Mouse (Mus musculus): Measurements from ENCODE around the gene Ikzf3.

Gene Ikzf3

DNA sequence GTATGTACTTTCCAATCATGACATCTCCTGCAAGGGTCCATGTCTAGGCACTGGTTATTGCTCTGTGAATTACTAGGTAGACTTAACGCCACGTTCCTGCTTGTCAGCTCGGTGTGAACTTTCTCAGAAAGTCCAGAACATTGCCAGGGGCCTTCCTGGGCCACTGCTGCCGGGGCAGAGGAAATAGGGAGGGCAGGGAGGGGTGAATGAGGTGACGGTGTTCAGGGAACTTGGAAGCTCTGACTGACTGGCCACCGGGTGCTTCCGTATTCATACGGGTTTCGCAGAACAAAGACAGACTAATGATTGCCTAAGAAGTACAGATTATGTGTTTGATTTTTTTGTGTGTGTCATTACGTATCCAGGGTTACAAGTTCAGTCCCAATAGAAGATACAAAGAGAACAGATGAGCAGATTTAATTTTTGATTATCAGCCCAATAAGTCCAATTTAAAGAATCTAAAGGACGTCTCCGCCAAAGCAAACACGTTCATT lies 18.1 kb upstream of the Ikzf3 start:
- DNase-seq = no peak

GRCm38 (mm10) chr11:98563025-98563424 lies 17.2 kb upstream of the Ikzf3 start:
- DNase-seq = no peak

GRCm38 (mm10) chr11:98560942-98561341 lies 15.1 kb upstream of the Ikzf3 start:
- no peak for DNase-seq

DNA sequence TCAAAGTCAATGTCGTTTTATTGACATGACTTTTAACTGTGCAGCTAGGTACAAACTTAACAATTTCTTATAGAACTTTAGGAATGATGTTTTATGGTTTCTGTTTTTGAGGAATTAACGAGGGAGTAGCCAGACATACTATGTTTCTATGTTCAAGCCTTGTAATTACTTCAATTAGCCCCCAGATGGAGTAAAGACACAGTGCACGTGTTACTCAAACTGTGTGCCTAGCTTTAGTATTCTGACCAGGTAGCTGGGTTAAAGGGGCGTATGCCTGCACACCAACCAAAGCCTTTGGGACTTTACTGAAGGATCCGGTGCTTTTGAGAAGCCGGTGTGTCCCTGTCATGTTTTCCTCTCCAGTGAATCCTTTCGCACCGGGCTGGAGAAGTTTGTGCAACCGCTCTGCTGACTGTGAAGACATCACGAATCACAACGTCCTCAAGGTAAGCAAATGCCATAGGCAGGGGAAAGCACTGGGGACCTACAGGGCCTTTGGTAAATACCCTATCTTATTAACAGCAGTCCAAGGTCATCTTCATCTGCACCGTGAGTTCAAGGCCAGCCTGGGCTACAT lies 9.4 kb upstream of the Ikzf3 start:
- no peak for DNase-seq

DNA sequence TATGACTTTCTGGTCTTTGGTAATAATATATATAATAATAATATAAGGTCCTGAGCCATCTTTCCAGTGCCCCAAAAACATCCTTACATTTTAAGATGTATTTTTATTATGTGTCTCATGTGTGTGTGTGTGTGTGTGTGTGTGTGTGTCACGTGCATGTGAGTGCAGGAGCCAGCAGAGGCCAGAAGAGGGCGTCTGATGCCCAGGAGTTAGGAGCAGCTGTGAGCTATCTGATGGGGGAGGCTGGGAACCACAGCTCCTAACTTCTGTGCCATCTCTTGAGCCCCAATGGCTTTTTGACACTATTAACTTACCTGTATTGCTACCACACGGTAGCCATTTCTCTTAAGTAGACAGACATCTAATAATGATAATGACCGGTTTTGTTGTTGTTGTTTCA lies 8.1 kb upstream of the Ikzf3 start:
- no peak for DNase-seq

DNA sequence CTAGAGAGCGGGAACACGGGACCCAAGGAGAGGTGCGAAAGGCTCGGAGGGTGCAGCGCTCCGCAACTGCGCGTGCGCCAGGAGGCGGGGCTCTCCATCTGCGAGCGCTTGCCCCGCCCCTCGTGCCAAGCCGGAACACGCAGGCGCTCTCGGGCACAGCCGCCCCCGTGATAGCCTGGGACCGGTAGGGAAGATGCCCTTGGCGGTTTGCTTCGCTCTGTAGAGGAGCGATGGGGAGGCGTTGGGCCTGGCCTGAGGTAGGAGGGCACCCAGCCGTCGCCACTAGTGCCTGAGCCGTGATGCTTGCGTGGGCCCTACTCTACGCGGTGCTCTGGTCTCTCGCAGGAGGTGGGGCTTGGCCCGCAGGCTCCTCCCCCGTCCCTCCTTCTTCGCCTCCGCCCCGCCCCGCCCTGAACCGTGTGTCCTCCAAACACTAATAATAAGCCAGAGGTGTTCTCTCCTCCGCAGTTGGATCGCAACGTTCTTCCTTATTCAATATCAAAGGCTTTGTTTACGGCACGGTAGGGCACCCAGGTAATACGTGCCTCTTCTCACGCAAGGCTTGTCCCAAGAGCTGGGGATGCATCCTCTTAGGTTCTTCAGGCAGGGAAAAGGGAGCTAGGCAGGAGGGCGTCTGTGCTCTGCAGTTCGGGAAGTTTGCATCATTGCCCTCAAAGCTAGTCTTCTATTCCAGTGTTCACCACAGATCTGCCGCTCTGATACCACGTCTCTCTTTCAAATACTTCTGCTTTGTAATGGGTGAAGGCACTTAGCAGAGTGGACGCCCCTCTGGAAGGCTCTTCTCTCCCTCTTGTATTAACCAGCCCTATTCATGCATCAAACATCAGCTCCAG lies 5.4 kb upstream of the Ikzf3 start, which contains the start of gene Zpbp2:
TSS of gene Zpbp2 (plus strand) at position 123 of the 854 bp plus-strand sequence.
- peak; percentile 97 for DNase-seq

DNA sequence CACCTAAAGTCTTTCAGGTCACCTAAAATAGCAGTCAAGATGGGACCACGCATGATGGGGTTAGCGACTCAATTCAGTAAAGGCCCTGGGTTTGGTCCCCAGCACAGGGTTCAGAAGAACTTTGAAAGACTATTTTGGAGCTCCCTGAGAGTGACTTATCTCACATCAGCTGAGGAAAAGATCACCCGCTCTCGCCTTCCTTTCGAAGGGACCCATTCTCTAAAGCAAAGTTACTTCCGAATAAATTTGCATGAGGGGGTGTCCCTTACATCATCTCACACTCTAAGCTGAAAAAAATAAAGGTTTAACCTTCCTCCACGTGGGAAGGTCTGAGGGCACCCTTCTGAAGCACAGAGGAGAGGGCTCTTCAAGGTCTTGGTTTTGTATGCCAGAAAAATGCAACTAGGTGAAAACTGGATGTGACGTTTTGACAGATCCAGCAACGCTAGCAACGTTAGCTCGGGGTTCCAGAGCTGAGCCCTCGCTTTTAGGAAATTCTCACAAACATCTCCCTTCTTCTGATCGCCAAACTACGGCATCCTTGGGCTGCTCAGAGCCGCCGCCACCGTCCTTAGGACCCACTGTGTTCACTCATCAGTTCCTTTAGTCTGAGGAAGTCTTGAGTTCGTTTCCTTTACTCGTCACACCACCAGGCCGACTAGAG lies 4.6 kb upstream of the Ikzf3 start:
- DNase-seq = peak; percentile 58

DNA sequence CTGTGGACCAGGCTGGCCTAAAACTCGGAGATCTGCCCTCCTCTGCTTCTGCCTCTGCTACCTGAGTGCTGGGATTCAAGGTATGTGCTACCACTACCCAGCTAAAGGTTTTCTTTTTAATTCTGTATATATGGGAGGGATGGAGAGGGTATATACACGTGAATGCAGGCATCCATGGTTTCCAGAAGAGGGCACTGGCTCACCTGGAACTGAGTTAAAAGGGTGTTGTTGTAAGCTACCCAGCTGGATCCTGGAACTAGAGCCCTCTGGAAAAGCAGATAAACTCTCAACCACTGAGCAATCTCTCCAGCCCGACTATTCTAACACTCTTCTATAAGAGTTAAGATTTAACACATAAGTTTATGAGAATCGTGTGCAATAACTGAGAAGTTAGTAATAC lies 3.5 kb upstream of the Ikzf3 start:
- no peak for DNase-seq

GRCm38 (mm10) chr11:98547308-98547693 lies 1.5 kb upstream of the Ikzf3 start:
- DNase-seq = no peak

DNA sequence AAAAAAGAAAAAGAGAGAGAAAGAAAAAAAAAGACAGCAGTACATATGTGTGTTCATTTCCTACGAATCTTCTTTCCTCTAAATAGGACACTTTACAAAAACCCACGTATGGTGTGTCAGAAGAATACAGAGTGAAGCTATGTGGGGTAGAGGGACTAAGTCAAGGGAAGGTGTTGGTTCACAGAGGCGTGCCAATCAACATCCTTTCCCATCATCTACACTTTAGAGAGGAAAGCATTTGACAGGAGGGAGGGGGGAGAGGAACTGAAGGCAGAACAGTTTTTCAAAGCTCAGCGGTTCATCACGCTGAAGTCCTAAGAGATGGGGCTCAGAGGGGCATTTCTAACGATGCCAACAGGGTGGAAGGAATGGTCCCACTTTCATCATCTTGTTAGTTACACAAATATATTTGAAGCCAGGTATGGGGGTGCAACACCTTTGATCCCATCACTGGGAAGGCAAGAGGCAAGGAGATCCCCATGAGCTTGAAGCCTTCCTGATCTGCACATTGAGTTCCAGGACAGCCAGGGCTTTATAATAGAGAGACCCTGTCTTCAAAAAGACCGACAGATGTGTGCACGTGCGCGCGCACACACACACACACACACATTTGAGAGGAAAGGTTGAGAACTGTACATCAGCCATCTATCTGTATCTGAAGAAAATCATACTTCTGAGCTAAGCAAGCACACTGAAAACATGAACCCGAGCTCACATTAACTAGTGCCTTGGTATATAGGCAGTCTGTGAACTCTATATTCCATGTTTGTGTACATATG lies 887 bp upstream of the Ikzf3 start:
- DNase-seq = peak; percentile 48

DNA sequence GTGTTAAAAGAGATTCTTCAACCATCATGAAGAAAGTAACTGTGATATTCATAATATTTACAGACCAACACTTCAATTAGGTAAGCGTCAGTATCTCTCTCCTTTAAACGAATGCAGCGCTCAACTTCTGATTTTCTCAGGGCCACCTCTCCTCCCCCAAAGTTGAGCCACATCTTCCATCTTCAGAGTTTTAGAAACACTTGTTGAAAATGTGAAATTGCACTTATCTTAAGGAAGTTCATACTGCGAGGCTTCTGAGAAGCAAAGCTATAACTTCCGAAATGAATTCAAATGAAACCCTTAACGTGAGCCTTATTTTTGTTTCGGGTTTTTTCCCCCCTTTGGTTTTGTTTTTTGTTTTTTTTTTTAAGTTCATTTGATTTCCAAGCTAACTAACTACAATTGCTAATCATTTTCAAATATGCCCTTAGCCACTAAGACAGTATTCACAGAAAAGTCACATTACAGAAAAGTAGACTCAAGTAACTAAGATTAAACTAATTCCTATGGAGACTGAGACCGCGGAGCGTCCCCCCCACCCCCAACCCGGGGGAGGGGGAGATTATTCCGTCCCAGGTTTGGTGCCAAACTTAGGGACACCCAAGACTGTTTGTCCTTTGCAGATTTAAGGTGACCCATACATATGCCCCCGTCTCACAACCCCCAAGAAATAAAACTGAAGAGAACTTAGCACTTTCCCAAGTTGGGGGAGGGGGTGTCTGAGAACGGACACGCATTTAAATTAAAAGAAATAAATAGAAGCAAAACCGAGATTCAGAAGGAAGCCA lies 747 bp downstream of the Ikzf3 start:
- no peak for DNase-seq

DNA sequence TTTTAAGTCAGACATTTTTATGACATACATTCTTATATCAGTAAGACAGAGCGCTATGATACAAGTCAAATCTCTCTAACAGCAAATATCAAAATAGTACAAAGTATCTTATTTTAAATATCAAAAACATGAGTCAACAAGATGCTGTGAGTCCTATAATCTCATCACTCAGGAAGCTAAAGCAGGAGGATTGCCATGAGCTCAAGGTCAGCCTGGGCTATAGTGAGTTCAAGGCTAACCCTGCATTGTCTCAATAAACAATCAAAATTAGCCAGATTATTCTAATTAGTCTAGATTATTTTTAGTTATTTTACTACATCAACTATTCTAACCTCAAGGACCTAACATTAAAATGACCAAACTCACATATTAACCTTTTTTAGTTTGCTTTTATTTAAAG lies 2.4 kb downstream of the Ikzf3 start:
- DNase-seq = no peak

DNA sequence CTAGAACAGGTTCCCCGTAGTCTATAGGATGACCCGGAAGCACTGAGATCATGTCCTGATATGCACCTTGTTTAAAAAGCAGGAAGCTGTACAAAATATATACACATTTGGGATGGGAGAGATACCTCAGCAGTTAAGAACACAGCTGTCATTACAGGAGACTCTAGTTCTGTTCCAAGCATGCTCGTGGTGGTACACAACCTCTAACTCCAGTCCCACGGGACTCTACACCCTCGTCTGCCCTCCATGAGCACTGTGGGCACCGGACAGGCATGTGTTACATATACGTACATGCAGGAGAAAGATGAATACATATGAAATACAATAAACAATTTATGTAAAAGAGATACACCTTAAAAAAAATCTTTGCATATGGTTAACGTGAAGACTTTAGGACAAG lies 3.3 kb downstream of the Ikzf3 start:
- DNase-seq = no peak

DNA sequence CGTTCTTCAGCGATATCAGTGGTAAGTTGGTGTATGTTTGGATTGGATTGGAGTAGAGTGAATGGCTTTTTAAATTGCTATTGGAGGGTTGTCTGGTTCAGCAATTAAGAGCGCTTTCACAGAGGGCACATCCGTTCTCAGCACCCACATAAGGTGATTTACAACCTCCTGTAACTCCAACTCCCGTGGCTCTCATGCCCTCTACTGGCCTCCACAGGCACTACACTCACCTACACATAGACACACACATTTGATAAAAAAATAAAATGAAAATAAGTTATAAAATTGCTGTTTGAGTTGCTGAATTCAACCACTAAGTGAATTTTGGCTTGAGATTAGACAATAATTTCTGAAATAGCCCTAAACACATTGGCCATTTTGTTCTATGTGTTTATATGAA lies 5.5 kb downstream of the Ikzf3 start:
- DNase-seq = no peak

DNA sequence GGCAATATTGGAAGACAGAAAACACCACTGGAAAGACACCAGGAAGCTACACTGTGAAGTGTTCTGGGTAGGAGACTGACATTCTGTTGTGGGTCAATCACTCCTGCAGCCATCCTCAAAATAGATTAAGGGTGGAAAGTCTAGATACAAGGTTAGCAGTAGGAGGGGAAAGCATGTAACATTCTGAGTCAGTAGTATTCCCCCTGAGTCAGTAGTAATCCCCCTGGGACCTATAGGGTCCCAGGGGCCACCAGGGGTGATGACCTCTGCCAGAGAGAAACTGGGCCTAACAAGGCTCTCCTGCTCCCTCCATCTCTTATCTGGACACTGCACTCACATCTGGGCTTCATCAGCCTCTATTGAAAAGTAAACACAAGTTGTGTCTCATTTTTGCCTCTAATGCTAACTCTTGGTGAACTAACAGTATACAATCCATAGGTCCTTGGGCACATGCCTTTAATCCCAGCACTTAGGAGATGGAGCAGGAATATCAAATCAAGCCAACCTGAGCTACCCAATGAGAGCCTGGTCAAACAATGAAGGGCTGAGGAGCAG lies 8.3 kb downstream of the Ikzf3 start:
- DNase-seq = no peak

DNA sequence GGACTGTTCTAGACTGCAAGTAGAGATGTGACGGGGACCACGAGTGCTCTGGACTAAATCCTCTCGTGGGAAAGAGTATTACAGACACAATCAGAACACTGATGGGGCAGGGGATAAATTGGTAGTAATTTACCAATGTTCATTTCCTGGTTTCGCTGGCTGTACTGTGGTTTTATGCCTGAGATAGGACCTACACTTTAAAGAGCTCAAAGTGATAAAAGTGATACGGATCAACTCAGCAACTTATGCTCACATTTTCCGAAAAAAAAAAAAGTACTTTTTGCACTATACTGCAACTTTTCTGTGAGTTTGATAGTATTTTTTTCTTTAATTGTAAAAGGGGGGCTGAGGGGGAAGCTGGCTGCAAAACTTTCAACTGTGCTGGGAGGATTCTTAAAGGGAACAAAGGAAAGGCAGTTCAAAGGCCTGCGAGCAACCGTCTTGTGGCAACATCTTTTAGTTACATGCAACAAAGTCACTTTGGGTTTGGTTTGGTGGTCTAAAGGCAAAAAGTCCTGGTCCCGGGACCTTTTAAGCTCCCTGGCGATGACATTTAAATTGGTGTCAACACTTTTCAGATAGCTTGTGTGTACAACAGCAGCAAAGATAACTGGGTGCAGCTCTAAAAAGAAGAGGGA lies 18.9 kb downstream of the Ikzf3 start:
- peak; percentile 78 for DNase-seq

- peak; percentile 73 for DNase-seq
Measured at GRCm38 (mm10) chr11:98525140-98525539, 20.7 kb downstream of the Ikzf3 start.

GRCm38 (mm10) chr11:98520468-98520867 lies 25.4 kb downstream of the Ikzf3 start:
- DNase-seq = no peak

DNA sequence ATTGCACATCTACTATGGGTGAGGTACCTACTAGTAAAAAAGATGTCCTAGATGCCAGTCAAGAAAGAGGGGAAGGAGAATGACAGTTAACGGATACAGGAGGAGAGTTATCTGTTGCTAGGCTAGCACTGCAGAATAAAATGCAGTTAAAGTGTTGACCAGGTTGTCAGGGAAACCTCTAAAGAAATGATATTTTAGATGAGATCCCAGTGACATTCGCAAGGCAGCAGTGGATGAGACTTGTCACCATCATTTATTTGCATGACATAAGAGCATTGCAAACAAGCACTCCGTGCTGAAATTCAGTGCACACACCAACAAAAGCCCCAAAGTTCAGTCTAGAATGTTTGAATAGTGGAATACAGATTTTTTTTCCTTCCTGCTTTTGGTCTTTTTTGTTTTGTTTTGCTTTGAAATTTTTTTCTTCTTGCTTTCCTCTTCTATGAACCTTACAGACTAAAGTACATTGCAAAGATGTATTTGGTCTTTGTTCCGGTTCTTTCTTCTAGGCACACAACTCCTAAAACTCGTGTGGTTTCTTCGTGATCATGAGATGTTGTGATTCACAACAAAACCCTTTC lies 32.4 kb downstream of the Ikzf3 start:
- DNase-seq = no peak

- peak; percentile 48 for DNase-seq
Measured at GRCm38 (mm10) chr11:98512881-98513280, 33.0 kb downstream of the Ikzf3 start.

DNA sequence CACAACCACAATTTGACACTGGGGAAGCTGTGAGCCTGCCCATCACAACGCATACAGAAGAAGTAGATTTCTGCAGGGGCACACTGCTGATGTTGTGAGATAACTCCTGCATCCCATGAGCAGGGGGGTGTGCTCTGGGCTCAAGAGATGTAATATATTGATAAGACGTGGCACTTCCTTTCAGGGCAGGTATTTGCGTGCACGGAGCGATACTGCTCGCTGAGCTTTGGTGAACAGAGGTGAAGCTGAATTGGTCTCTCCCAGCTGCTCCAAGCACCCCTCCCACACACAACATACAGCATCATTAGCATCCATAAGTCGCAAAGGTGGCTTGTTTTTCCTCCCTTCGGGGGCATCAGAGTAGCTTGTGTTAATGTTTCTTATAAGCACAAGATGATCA lies 35.7 kb downstream of the Ikzf3 start:
- no peak for DNase-seq

Measured in thymus, postnatal 25 days (tissue).